Mouse (Mus musculus): ENCODE data around the gene Speer2. TPM values are rescaled to one million over a fixed set of nuclear protein-coding genes. Genes with fewer than 3 reads are reported as not detected.

Speer2 gene
- not detected for polyA plus RNA-seq (2017; shearing (Covaris generic))

GRCm38 (mm10) chr16:69863644-69864043 is at the start of gene Speer2:
Gene Speer2 (minus strand): TSS chr16:69863744.

Measured in activated CD4-positive, CD25-positive, alpha-beta regulatory T cell, adult 9 weeks (primary cell).